Mouse (Mus musculus) Patski (cell line): ENCODE results near the gene Pip5k1c. TPM values are rescaled to one million over a fixed set of nuclear protein-coding genes. Genes with fewer than 3 reads are reported as not detected.

ENCODE experiments used
- ATAC-seq: fragments of 100-300 bp; one replicate; pipeline ENCODE4 v1.8.0; 2021
- CTCF ChIA-PET: fragments of 350-600 bp; sonication (Branson Sonifier 250); formaldehyde crosslinking; loops from one replicate; lab custom pipeline; 2022; ENCODE audit warnings: inconsistent platforms; lab: Charles Lee
- POLR2A ChIA-PET: fragments of 350-600 bp; sonication (Branson Sonifier 250); formaldehyde crosslinking; loops from one replicate; lab custom pipeline; 2022; ENCODE audit warnings: antibody characterized with exemption, inconsistent platforms; lab: Charles Lee
- DNase-seq: peaks from one replicate; pipeline ENCODE4 v3.0.0-alpha.2; 2011; ENCODE audit warnings: low read depth, low spot score
- H3K27me3 ChIP-seq: fragments of 371-371 bp; one replicate; pipeline ENCODE4 v1.5.1; 2021
- CTCF ChIP-seq: fragments of 100-300 bp; IDR thresholded peaks from one replicate; pipeline ENCODE4 v1.5.1; 2021
- in situ Hi-C: fragments of 300-500 bp; cut with MboI; formaldehyde crosslinking; loops from 3 replicates; pipeline ENCODE4 v1.11.1; 2018; ENCODE audit warnings: low pct_unique_long_range_greater_than_20kb, mixed read lengths
- polyA plus RNA-seq: library from polyadenylated mRNA; unstranded; gene quantifications from one replicate; pipeline ENCODE4 v1.2.3, GENCODE M21; 2021

Gene Pip5k1c
- polyA plus RNA-seq = 51.5 TPM

- H3K27me3 ChIP-seq = no peaks in the 10 kb centered on the region
- peak; percentile 98 for DNase-seq
- peak; percentile 81 for ATAC-seq
- TF ChIP-seq CTCF = no peak
- ChIA-PET CTCF (interaction anchor here (0.7 to 2.3 kb wide), 22 partner anchors 9 to 98 kb away, joined by 3 to 32 read pairs (median 5); partner anchors contain the start of genes Cactin, Fzr1 and Hmg20b), POLR2A (interaction anchor here (0.5 to 2.1 kb wide), 2 partner anchors 28 to 700 kb away, joined by 8 read pairs; partner anchors contain the start of gene Cactin)
- in situ Hi-C loops = no loop called here
Measured at GRCm38 (mm10) chr10:81292554-81293333, at the start of gene Pip5k1c. Gene Pip5k1c, plus strand, starts transcription at chr10:81292963.

DNA sequence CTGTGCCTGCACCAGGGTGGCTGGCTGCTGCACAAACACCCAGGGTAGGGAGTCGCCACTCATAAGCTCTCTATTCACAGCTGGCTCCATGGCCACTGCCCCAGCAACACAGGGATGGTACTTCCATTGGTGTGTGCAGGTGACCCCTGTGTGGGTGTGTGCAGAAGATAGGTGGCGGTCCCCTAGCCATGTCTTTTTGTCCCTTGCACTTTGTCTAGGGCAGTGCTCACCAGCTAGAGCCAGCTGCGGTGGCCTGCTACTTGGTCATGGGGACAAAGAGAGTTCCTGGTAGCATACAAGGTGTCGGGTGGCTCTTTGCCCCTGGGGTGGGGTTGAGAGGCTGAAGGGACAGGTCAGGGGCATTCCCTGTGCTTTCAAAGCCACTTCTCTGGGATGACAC is 48.6 kb upstream of the Pip5k1c start:
- DNase-seq = no peak
- no peak for ATAC-seq
- in situ Hi-C loops = no loop called here
- POLR2A ChIA-PET = no interaction called here
- TF ChIP-seq CTCF = no peak
- no peaks in the 10 kb centered on the region for H3K27me3 ChIP-seq
- CTCF ChIA-PET = interaction anchor here (0.6 to 3.1 kb wide), 7 partner anchors 8 to 54 kb away, joined by 3 to 17 read pairs (median 6); no protein-coding TSS in a partner anchor

DNA sequence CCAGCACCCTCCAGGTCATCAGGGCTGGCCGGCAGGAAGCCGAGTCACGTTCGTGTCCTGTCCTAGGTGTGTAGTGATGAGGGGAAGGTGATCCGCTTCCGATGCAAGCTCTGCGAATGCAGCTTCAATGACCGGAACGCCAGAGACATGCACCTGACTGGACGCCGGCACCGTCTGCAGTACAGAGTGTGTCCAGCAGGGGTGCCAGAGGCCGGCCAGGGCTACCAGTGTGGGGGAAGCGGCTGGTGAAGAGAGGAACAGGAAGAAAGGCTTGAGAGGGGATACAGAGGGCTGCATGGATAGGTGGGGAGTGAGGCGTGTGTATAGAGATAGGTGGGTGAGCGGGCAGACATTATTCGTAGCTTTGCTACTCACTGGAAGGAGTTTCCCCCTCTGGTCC is 48.2 kb upstream of the Pip5k1c start:
- CTCF ChIA-PET = interaction anchor here (0.6 to 3.1 kb wide), 7 partner anchors 8 to 55 kb away, joined by 3 to 17 read pairs (median 6); no protein-coding TSS in a partner anchor
- TF ChIP-seq CTCF = no peak
- POLR2A ChIA-PET = no interaction called here
- H3K27me3 ChIP-seq = no peaks in the 10 kb centered on the region
- DNase-seq (no peak), ATAC-seq (no peak)
- in situ Hi-C loops = no loop called here

DNA sequence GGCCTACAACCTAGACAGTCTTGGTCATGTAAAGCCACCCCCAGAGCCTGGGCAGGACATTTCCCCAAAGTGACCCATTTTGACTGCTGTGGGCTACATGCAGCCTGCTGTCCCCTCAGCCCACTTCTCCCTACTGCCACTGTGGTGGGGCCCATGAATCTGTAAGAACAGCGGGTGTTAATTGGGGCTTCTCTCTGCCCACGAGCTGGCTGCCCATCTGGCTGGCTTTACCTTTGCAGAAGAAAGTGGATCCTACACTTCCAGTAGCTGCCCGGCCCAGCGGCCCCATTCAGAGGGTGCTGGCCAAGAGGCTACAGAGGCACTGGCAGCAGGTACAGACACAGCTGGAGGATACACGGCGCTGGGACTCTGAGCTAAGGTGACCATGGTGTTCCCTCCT is 47.6 kb upstream of the Pip5k1c start:
- ATAC-seq = no peak
- ChIA-PET CTCF (interaction anchor here (1.8 to 3.1 kb wide), 4 partner anchors 9 to 28 kb away, joined by 6 to 17 read pairs (median 10); no protein-coding TSS in a partner anchor), POLR2A (no interaction called here)
- no peaks in the 10 kb centered on the region for H3K27me3 ChIP-seq
- in situ Hi-C loops = no loop called here
- no peak for TF ChIP-seq CTCF
- DNase-seq = no peak

- POLR2A ChIA-PET = no interaction called here
- in situ Hi-C loops = no loop called here
Measured at GRCm38 (mm10) chr10:81247804-81248203, 45.0 kb upstream of the Pip5k1c start.

DNA sequence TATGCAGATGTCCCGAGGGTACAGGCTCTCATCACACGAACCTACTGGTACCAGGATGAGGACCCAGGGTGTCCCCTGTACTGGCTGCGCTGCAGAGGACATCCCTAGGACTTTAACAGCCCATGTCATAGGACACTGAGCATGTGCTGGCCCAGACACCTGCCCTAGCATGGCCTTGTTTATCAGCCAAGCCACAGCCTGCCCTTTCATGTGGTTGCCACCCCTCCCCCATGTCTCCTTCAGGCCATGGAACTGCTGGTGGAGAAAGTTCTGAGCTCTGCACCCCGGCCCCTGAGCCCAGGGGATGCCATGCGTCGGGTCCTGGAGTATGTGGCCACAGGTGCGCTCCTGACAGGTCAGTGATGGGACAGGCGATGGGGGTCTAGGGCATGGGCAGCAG is 43.3 kb upstream of the Pip5k1c start:
- TF ChIP-seq CTCF = no peak
- H3K27me3 ChIP-seq = peaks cover 9% of the 10 kb centered on the region
- ATAC-seq (no peak), DNase-seq (no peak)
- ChIA-PET CTCF (interaction anchor here (0.9 kb wide), 1 partner anchor 8 kb away, joined by 6 read pairs; no protein-coding TSS in a partner anchor), POLR2A (no interaction called here)
- in situ Hi-C loops = no loop called here

More at GRCm38 (mm10) chr10:81247804-81248203, 45.0 kb upstream of the Pip5k1c start:
- CTCF ChIA-PET = interaction anchor here (1.1 kb wide), 1 partner anchor 18 kb away, joined by 3 read pairs; no protein-coding TSS in a partner anchor
- H3K27me3 ChIP-seq = peaks cover 4% of the 10 kb centered on the region
- ATAC-seq (no peak), DNase-seq (no peak)
- TF ChIP-seq CTCF = no peak

- ATAC-seq (no peak), DNase-seq (no peak)
- peaks cover 21% of the 10 kb centered on the region for H3K27me3 ChIP-seq
- ChIA-PET POLR2A (interaction anchor here (0.6 kb wide), 1 partner anchor 18 kb away, joined by 3 read pairs; no protein-coding TSS in a partner anchor), CTCF (interaction anchor here (1.7 to 3.6 kb wide), 2 partner anchors 12 to 13 kb away, joined by 4 to 11 read pairs; no protein-coding TSS in a partner anchor)
- TF ChIP-seq CTCF = no peak
- in situ Hi-C loops = no loop called here
Measured at GRCm38 (mm10) chr10:81252424-81253419, 40.0 kb upstream of the Pip5k1c start, which contains the start of gene Matk. Gene Matk, plus strand, starts transcription at chr10:81252935.

GRCm38 (mm10) chr10:81254886-81255285 is 37.9 kb upstream of the Pip5k1c start:
- DNase-seq = no peak
- CTCF ChIA-PET = interaction anchor here (3.0 to 3.6 kb wide), 2 partner anchors 11 to 14 kb away, joined by 11 read pairs; no protein-coding TSS in a partner anchor
- peaks cover 38% of the 10 kb centered on the region for H3K27me3 ChIP-seq
- in situ Hi-C loops = no loop called here
- POLR2A ChIA-PET = interaction anchor here (0.9 kb wide), 1 partner anchor 9 kb away, joined by 4 read pairs; no protein-coding TSS in a partner anchor
- no peak for ATAC-seq
- TF ChIP-seq CTCF = no peak

DNA sequence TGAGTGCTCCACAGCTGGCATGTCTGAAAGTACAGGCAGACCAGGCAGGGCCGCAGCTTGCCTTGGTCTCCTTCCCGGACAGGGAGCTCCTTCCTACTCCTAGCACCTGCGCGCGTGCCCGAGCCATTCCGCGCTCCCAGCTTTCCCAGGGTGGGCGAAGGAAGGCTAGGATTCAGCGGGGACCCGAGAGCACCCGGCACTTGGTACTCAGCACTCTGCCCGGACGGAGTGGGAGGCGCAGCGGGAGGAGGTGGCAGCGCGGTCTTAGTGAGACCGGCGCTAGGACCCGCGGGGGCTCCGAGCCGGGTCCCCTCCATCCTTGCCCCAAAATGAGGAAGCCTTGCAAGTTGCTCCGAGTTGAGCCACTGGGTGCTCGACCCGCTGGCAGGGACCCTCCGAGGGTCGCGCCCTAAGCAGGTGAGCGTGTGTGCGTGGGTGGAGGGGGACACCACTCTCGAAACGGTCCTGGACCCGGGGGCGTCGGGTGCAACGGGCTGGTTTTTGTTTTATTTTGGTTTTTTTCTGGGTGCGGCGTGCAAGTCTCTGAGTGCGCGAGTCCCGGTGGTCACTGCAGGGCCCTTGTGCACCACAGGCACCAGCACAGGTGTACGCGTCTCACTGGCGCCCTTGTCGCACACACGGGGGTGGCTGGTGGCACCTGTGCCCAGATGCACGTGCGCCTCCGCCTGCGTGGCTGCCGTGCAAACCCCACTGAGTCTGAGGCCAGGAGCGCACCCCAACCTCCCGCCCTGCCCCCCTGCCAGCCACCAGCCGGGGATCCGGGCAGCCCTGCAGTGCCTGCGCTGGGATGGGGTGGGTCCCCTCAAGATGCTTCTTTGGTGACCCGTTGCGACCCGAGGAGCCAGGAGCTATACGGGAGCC is 35.4 kb upstream of the Pip5k1c start:
- CTCF ChIA-PET = interaction anchor here (3.0 kb wide), 1 partner anchor 13 kb away, joined by 11 read pairs; no protein-coding TSS in a partner anchor
- ATAC-seq (no peak), DNase-seq (no peak)
- POLR2A ChIA-PET = no interaction called here
- TF ChIP-seq CTCF = no peak
- H3K27me3 ChIP-seq = peaks cover 35% of the 10 kb centered on the region
- in situ Hi-C loops = no loop called here
